Mouse (Mus musculus): ENCODE results near the gene Srsf7.

The Srsf7 gene

DNA sequence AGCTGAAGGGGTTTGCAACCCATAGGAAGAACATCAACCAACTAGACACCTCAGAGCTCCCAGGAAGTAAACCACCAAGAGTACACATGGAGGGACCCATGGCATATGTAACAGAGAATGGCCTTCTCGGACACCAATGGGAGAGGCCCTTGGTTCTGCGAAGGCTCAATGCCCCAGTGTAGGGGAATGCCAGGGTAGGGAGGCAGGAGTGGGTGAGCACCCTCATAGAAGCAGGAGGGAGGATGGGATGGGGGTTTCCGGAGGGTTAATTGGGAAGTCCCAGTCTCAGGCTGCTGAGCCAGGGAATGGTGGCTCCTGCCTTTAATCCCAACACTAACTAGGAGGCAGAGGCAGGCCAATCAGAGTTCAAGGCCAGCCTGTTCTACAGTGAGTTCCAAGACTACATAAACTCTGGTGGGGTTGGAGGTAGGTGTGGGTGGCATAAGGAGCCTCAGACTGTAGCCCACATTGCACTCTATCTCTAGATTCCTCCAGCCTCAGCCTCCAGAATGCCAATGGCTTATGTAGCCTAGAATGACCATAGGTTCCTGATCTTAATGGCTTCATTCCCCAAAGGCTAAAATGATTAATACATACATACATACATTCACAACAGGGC lies 7.8 kb downstream of the Srsf7 start:
- in situ Hi-C loops (cut with MboI, MseI) = loop anchor here (25.0 kb wide), 1 partner anchor 1287 kb away; the partner anchor contains the start of genes Cebpzos and Sult6b1

DNA sequence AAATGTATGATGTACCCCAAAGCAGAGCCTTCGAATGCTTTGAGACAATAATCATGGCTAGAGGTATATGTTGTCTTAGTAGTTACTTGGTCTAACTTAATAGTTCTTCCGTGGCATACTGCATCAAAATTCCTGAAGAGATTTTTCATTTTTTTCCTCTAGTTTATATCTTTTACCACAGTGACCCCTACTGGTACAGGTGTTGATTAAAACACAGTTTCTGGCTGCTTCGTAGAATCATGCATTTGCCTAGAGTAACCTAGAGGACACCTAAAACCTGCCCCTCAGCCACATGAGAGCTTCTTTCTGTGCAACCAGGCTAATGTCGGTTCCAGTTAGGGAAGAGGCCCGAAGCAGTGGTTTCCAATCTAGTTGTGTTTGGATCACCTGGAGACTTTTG lies 14.0 kb downstream of the Srsf7 start:
- in situ Hi-C loops (cut with MboI, MseI) = loop anchor here (25.0 kb wide), 1 partner anchor 1281 kb away; the partner anchor contains the start of genes Cebpzos and Sult6b1

DNA sequence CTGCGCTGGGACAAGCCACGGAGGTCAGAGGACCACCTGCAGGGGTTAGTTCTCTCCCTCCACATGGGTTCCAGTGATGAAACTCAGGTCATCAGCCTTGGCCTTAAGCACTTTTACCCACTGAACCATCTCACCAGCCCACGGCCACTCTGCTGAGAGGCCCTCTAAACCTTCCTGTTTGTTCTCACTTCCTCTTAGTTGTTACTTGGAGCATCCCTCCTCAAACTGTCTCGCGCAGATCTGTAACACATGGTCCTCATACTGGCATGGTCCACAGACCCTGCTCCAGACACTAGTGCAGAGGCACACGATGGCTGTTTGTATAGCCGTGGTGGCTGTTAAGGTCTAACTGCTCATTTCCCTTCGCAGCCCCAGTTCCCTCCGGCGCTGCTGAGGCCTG lies 23.5 kb downstream of the Srsf7 start:
- in situ Hi-C loops (cut with MboI, MseI) = loop anchor here (10.0 to 25.0 kb wide), 2 partner anchors 289 to 1271 kb away; partner anchors contain the start of genes Atl2, Cebpzos and Sult6b1

DNA sequence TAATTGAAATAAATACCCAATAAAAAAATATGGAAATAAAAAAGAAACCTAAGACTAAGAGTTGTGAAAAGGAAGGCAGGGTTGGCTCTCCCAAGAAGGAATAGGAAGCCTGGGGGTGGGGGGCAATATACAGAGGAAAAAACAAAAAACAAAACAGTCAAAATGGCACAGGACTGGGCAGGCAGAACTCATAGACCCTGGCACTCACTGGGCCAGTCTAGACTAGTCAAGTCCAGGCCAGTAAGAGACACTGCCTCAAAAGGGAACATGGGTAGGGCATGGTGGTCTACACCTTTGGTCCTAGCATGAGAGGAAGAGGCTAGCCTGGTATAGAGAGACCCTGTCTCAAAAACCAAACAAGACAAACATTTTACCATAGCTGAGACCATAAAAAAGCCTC lies 26.6 kb downstream of the Srsf7 start:
- in situ Hi-C loops (cut with MboI, MseI) = loop anchor here (10.0 to 25.0 kb wide), 2 partner anchors 286 to 1268 kb away; partner anchors contain the start of genes Atl2, Cebpzos and Sult6b1

- in situ Hi-C loops (cut with MboI, MseI) = loop anchor here (5.0 to 25.0 kb wide), 3 partner anchors 128 to 1268 kb away; partner anchors contain the start of genes Atl2, Cebpzos and Sult6b1
Observed at GRCm38 (mm10) chr17:80179959-80180358, 27.1 kb downstream of the Srsf7 start.

- in situ Hi-C loops (cut with MboI, MseI) = loop anchor here (5.0 to 25.0 kb wide), 2 partner anchors 127 to 1267 kb away; partner anchors contain the start of genes Cebpzos and Sult6b1
Observed at GRCm38 (mm10) chr17:80178846-80179245, 28.3 kb downstream of the Srsf7 start.

GRCm38 (mm10) chr17:80175966-80176365 lies 31.1 kb downstream of the Srsf7 start:
- in situ Hi-C loops (cut with MboI, MseI) = loop anchor here (5.0 to 25.0 kb wide), 2 partner anchors 124 to 1264 kb away; partner anchors contain the start of genes Cebpzos and Sult6b1

DNA sequence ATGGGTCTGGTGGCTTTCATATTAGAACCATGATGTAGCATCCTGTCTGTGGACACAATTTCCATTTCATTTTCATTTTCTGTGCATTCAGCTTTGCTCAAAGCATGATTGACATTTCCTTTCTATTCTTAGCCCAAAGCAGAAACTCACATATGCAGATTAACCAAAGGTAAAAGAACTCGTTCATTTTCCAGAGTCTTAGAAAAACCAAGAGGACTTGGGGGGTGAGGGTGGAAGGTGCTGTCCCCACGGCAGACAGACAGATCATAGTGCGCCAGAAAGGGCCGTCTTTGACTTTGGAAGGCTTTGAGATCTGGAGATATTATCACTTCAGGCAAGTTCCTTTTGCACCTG lies 31.7 kb downstream of the Srsf7 start:
- in situ Hi-C loops (cut with MboI, MseI) = loop anchor here (5.0 to 25.0 kb wide), 2 partner anchors 123 to 1263 kb away; partner anchors contain the start of genes Cebpzos and Sult6b1

- in situ Hi-C loops (cut with MboI, MseI) = loop anchor here (5.0 to 25.0 kb wide), 3 partner anchors 43 to 1263 kb away; partner anchors contain the start of genes Cebpzos and Sult6b1
Observed at GRCm38 (mm10) chr17:80174699-80175385, 32.3 kb downstream of the Srsf7 start.

DNA sequence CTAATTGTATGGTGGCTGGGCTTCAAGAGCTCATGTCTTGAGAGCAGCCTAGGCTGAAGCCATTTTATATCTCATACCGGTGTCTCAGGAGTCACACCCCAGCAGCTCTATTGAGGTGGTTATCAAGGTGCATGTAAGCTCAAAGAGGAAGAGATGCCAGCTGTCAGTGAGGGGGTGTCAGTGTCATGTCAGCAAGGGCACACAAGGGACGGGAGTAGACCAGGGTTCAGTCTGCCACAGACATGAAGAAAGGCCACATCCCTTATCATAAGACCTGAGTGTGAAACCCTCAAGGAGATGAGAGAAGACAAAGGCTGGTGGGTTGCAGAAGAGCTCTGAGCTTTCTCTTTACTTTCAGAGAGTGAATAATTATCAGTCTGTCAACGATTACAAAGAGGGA lies 33.0 kb downstream of the Srsf7 start:
- in situ Hi-C loops (cut with MboI, MseI) = loop anchor here (5.0 kb wide), 1 partner anchor 42 kb away; no protein-coding TSS in a partner anchor

DNA sequence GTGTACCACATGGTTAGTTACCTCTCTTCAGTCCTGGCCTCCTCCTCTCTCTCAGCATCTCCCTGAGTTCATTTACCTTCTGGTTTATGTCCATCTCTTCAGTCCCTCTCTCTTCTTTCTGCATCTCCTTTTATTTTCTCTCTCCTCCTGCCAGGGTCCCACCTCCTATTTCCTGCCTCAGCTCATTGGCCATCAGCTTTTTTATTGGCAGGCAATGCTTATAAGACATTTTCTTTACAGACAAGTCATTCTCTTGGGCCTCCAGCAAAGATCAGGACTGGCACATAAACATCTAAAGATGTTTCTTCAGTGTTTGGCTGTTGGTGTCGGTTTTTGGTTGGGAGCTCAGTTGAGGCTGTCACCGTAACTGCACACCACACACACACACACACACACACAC lies 33.4 kb downstream of the Srsf7 start:
- in situ Hi-C loops (cut with MboI, MseI) = loop anchor here (5.0 kb wide), 1 partner anchor 41 kb away; no protein-coding TSS in a partner anchor

DNA sequence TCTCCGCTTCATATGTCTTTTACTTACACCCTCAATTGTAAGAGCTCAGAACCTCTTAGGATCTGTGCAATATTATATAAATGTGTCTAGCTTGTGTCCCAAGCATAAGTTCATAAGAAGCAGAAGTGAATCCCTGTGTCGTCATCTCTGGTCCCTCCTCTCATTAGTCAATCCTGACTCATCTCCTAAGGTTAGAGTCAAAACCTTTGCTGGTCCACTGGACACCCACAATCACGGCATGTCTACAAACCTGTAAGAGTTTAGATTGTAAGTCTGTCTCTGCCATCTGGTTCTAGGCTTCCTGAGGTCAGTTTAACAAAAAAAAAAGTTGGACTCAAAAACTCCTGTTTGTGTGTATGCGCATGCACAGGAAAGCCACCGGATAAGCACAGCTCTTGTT lies 34.3 kb downstream of the Srsf7 start:
- in situ Hi-C loops (cut with MboI, MseI) = loop anchor here (5.0 kb wide), 1 partner anchor 40 kb away; no protein-coding TSS in a partner anchor

DNA sequence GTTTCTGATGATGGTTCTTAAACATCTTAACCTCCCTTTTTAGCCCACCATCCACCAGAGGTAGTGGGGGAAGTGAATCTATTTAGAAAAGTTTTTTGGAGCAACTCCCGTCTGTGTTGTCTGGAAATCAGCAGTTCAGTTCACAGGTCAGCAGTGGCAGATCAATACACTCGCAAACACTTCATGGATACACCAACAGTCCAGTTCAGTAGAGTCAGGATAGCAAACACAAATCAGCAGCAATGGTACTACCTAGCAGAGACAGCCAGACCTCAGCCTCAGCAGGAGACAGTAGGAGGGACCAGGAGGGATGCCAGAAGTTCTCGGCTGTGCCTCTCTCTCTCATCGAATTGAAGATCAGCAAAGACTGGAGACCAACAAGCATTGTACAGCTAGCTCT lies 35.2 kb downstream of the Srsf7 start:
- in situ Hi-C loops (cut with MboI, MseI) = loop anchor here (5.0 kb wide), 1 partner anchor 40 kb away; no protein-coding TSS in a partner anchor

DNA sequence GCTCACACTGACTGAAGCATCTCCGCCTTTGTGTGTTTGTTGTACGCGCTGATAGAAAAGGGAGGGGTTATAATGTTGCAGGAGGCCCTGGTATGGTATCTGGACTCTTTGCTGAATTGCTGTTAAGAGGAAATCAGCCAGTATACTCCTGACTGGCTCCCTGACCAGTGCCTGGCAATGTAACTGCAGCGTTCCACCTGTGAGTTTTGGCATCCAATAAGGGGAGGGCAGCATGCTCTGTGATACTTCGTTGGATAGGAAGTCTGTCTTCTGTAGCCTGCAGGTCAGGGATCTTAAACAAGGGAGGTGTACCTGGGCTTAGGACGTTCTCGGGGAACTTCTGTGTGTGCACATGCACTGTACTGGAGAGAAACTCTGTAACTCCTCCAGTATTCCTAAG lies 36.2 kb downstream of the Srsf7 start:
- in situ Hi-C loops (cut with MboI, MseI) = loop anchor here (5.0 kb wide), 1 partner anchor 39 kb away; no protein-coding TSS in a partner anchor

- in situ Hi-C loops (cut with MboI, MseI) = loop anchor here (5.0 kb wide), 1 partner anchor 37 kb away; no protein-coding TSS in a partner anchor
Observed at GRCm38 (mm10) chr17:80169792-80170191, 37.3 kb downstream of the Srsf7 start.

DNA sequence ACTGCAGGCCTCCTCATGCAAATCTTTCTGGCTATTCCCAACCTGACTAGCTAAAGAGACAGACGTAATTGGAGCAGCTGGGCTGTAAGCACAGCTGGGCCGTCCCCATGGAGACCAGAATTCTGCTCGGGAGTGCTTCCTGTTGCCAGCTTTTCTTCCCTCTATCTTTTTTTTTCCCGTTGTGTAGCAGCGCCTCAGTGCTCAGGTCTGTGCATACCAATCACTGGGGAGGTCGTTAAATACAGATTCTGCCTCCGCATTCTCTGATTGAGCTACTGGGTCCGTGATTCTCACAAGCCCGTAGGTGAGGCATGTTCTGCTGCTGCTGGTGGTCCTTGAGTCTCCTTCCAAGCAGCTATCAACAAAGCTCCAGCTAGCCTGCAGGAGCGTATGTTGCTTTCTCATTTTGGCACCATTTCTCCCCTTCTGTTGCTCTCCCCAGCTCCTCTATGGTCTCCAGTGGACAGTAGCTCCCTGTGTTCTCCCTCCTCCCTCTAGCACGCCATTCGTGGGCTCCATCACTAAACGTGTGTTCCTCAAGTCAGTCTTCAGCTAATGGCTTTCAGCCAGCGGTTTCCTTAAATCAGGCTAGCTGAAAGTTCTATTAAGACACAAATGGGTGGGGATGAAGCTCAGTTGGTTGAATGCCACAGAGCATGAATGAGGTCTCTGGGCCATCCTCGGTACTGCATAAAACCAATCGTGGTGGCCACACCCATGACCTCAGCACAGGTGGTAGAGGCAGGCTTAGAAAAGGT lies 38.5 kb downstream of the Srsf7 start:
- in situ Hi-C loops (cut with MboI, MseI) = no loop called here

DNA sequence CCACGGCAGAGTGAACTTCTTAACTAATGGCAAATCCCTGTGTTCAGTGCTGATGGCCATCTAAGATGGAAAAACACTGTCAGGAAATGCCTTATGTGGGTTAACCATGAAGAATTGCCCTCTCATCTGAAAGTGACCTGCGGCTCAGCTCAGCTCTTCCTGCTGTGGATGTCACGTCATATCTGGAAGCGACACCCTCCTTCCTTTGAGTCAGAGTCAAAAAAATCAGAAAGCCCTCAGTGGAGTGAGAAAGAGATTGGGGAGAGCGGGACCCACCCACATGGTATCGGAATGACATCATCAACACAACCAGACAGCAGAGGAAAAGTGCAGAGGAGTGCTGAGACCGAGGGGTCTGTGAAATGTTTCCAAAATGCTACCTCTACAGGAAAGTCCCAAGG lies 39.3 kb downstream of the Srsf7 start:
- in situ Hi-C loops (cut with MboI, MseI) = no loop called here

DNA sequence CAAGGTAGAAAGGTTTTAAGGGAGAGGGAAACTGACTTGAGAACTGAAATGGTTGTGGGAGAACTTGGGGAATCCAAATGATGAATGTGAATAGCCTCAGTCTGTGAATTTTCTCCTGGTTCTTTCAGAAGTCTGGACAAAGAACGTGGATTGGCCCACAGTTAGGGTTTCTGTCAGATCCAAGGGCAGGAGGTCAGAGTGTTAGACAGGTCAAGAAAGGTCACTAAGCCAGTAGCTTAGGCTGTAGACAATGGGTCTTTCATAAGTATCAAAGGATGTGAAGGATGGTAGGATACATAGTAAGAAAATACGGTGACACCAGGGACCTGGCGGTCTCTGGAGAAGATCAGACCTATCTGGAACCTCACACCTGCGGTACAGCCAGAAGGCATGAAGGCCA lies 39.7 kb downstream of the Srsf7 start:
- in situ Hi-C loops (cut with MboI, MseI) = no loop called here

- in situ Hi-C loops (cut with MboI, MseI) = no loop called here
Observed at GRCm38 (mm10) chr17:80166346-80166745, 40.8 kb downstream of the Srsf7 start.

GRCm38 (mm10) chr17:80165741-80166140 lies 41.4 kb downstream of the Srsf7 start:
- in situ Hi-C loops (cut with MboI, MseI) = no loop called here

DNA sequence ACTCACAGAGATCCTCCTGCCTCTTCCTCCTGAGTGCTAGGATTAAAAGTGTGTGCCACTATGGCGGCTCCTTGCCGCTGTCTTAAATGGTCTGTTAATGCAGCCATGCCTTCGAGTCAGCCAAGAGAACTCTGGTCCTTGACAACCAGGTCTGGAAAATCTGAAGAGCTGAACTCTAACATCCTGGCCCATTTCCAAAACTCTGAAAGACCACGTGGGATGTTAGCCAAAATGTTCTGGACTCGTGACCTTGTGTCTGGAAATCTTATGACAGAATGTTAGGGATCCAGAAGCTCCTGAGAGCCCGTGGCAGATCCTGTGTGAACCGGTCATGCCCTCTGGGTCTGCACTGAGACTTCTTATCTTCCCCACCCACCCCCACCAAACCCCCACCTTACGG lies 43.1 kb downstream of the Srsf7 start:
- in situ Hi-C loops (cut with MboI, MseI) = no loop called here

All from T-helper 2 cell (primary cell).